Mouse (Mus musculus): Measurements from ENCODE around the gene Sorbs1.

The Sorbs1 gene

GRCm38 (mm10) chr19:40512500-40513421 lies 818 bp downstream of the Sorbs1 start:
- no peak for DNase-seq (ENCODE audit: low spot score)

DNA sequence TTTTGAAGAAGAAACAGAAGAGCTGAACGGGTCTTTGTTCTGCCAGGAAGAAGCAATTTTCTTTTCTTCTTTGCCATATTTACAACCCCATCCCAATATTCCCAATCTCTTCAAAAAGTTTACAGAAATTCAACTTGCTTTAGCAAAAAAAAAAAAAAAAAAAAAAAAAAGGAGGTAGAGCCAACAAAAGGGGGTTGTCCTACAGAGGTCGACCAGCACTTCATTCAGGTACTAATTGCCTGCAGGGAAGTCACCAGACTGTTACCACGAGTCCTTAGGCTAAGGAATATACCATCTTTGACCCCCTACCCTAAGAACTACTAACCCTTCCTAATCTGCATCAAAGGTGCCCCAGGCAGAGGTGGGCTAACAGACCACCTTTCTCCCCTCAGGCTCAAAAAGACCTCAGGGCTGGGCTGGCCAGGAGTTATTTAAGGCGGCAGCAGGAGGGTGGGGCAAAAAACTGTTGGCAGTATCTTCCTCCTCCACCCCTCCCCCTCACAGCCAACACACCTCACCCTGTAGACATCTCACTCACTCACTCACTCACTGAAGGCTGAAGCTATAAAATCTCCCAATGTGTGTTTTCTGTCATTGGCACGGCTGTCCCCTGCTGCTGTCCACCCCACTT lies 1.8 kb downstream of the Sorbs1 start:
- DNase-seq (ENCODE audit: low spot score): peak; percentile 46

DNA sequence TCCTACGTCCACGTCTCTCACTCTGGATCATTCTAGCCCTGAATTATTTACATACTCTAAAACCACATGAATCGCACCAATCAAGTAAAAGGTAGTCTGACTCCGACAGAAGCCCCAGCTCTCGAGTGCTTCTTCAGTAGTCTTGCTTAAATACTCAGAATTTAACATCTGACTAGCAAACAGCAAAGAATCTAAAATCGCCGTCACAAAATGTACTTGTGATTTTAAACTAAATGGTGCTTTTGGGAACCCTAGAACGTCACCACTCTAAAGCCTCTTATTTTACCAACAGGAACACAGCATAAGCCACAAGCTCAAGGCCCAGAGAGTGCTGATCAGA lies 2.5 kb downstream of the Sorbs1 start:
- DNase-seq (ENCODE audit: low spot score): no peak

GRCm38 (mm10) chr19:40510387-40511099 lies 3.0 kb downstream of the Sorbs1 start:
- no peak for DNase-seq (ENCODE audit: low spot score)

DNA sequence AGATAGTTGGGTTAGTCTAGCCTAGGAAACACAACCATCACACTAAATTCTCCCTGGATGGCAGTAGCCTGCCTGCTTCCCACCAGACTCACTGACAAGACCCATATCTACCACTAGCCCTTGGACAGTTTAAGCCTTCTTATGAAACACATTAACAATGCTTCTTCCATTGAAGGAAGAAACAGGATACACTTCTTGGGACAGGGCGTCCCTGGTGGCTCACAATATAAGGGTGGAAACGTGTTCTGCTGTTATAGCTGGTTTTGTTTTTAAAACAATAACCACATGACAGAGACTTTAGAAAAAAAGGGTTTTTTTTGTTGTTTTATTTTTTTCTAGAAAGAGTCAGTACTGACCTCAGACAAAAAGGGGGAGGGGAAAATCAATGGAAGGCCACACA lies 4.3 kb downstream of the Sorbs1 start:
- no peak for DNase-seq (ENCODE audit: low spot score)

DNA sequence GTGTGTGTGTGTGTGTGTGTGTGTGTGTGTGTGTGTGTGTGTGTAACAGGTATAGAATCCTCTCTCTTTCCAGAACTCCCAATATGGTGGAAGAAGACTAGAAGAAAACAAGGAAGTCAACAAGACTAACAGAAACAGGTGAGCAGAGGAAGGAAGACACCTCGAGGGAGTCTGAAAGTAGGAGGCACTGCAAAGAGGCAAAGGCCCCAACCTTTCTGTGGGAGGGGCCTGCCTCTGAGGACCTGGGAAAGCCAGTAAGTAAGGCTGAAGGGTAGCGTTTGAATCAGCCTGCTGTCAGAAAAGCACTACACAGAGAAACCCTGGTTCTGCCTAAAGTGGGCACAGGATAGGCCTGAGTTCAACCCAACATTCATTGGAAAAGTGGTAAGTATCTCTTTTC lies 4.7 kb downstream of the Sorbs1 start:
- no peak for DNase-seq (ENCODE audit: low spot score)

DNA sequence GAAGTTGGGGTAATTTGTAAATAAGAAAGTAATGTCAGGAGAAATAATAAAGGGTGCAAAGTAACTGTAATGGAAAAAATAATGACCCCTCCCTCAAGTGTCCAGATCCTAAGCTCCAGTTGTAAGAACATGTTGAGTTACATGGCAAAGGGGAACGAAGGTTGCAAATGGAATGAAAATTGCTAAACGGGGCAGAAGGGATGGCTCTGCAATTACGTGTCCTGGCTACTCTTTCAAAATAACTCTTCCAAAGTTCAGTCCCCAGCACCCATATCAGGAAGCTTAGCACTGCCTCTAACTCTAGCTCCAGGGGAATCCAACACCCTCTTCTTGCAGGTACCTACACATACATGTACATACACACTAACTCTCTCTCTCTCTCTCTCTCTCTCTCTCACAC lies 6.6 kb downstream of the Sorbs1 start:
- DNase-seq (ENCODE audit: low spot score): no peak

DNA sequence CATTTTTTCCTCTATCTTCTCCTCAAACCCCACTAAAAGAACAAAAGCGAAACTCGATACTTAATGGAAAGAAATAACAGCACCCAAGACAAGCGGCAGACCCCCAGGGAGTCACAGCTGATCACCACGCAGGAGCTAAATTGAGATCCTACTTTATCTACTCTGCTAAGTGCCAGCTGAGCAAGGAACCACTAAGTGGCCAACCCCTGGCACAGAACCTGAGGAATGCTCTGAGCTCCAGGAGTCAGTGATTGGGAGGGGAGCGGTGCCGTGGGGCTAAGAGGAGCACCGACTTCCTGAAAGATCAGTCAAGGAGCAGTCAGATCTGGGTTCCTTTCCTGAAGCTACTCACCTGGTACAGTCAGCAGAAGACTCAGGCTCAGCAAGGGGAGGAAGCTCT lies 9.2 kb downstream of the Sorbs1 start:
- DNase-seq (ENCODE audit: low spot score): no peak

DNA sequence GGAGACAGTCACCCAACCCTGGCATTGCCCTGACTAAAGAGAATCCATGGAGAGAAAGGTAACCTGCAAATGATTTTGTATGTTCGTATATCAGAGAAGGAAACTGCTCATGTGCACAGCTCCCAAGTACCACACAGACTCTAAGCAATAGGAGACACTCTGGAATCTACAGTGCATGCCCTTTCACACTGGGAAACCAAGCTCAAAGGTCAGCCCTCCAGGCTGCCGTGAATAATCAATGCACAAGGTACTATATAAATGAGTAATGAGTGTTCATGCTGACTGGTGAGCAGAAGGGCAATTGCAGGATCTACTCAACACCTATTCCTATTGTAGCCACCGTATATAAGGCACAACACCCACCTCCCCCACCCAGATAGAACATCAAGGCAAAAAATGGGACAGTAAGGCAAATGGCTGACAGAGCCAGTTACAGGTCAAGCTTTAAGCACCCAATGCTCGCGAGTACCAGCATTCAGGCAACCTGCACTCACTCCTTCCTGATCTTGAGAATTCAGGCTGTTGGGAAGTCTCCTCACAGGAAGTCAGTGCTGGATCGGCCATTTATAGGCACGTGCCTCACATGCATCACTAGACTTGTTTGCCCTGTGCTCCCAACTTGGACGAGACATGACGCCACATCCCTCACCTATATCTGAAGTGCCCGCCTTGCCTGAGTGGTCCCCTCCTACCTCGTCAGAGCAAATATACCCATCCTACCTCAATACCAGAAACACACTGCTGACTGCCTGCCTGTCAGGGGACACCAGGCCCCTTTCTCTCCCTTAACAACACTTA lies 13.4 kb downstream of the Sorbs1 start:
- DNase-seq (ENCODE audit: low spot score): no peak

DNA sequence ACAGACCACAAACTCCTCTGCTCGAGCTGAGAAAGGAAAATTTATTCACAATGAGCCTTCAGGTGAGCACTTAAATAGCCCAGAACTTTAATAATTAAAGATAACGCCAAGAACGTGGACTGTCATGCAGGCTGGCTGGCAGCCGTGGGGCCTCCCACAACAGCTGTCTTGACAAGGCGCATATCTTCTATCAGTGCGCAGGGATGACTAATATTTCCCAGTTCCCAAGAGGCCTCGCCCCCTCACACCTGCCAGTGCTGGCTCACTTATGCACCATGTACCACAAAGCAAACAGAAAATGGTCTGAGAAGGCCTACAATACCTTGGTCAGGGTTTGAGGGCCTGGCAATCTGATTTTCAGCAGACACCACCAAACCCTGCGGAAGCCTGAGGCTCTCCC lies 14.4 kb downstream of the Sorbs1 start:
- no peak for DNase-seq (ENCODE audit: low spot score)

DNA sequence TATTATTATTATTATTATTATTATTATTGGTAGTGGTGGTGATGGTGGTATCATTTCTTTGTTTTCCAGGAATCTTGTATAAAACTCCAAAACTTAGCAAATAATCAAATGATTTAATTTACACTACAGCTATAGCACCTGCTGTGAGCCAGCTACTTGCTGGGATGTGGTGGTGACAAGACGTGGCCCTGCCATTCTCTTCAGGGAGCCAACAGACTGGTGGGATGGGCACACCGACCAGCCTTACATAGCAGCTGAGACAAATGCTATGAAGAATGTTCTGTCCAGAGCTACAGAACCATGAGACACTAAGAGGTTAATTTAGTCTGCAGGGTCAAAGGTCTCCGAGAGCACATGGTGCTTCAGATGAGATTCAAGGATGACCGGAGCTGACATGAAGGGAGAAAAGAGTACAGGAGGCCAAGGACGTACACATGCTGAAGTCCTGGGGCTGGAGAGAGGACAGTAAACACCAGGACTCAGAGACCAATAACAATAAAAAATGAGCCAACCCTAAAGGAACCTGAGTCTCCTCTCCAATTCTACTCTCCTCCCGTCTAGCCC lies 15.3 kb downstream of the Sorbs1 start:
- DNase-seq (ENCODE audit: low spot score): no peak

DNA sequence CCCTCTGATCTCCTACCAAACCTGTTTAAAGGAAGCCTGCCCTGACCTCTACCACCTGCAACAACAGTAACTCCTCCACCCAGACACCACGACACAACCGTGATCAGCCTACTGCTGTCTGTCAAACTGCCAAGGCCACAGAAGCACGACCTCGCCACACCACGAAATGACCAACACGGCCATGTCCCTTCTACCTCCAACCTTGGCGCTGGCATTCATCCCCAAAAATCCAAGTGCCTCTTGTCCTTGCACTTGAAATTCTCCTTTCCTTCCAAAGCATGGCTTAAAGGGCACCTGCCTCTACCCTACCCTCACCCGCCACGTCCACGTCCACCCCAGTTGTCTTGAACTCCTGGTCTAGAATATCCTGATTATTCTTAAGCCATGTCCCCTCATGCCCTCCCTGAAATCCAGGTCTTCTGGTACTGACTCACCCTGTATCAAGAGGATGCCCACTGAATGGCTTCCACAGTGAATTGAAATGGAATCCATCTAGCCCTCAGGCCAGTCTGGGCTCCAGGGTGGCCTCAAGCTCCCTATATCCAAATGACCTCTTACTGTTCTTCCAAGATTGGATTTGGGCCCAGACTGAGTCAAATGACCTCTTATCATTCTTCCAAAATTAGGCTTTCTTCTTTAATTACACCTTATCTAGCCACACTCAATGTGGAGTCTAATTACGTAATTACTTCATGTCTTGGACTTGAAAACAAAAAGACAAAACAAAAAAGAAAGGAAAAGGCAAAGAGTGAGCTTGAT lies 16.9 kb downstream of the Sorbs1 start:
- DNase-seq (ENCODE audit: low spot score): no peak

GRCm38 (mm10) chr19:40496071-40496470 lies 17.5 kb downstream of the Sorbs1 start:
- no peak for DNase-seq (ENCODE audit: low spot score)

- DNase-seq (ENCODE audit: low spot score): peak; percentile 64
Observed at GRCm38 (mm10) chr19:40492902-40493301, 20.7 kb downstream of the Sorbs1 start.

DNA sequence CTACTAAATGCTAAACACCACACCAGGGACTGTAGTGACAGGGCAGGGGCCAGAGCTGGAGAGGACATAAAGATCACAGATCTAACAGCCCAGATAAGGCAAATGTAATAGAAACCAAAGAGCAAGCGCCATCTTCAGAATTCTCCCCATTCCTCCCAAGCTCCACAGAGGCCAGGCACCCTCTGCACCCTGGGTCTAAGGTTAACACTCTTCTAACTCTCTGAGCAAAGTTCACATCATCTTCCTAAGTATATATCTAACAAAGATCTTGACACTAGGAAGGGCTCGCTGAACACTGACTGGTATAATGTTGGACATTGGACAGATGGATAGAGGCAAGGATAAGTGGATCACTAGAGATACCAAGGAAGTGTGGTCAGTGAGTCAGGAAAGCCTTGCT lies 22.1 kb downstream of the Sorbs1 start:
- no peak for DNase-seq (ENCODE audit: low spot score)

DNA sequence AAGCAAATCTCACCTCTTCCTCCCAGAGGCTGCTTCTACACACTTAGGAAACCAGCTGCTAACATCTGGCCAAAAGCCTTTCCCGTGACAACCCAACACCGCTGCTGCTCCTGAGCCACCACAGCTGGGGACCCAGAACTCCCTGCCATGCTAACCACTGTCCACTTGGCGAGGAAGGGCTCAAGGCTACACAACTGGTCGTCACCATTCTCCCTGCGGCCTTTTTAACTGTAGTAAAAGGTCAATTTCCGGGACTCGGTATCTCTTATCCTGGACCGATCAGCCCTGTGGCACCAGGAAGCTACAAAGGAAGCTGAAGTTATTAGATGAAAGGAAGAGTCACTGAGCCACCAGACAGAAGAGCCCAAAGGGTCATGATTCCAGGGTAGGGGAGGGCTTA lies 22.8 kb downstream of the Sorbs1 start:
- no peak for DNase-seq (ENCODE audit: low spot score)

GRCm38 (mm10) chr19:40489633-40490032 lies 23.9 kb downstream of the Sorbs1 start:
- DNase-seq (ENCODE audit: low spot score): no peak

- peak; percentile 65 for DNase-seq (ENCODE audit: low spot score)
Observed at GRCm38 (mm10) chr19:40488853-40489454, 24.6 kb downstream of the Sorbs1 start.

DNA sequence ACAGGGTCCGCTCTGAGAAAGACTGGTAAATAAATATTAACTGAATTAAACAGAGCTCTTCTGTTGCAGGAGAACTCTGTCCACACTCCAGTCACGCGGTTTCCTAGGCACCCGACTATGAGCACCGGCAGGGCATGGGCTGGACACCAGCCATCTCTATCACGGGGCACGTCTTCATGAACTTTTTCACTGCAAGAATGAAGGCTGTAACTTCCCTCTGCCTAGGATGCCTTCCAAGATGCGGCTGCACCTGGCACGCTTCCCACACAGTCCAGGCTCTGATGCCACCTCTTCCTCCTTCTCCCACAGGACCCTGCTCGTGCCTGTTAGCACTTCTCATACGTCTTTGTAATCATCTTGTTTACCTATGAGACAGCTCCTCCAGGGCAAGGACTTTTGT lies 26.0 kb downstream of the Sorbs1 start:
- DNase-seq (ENCODE audit: low spot score): peak; percentile 70

GRCm38 (mm10) chr19:40481115-40481514 lies 32.5 kb downstream of the Sorbs1 start:
- no peak for DNase-seq (ENCODE audit: low spot score)

DNA sequence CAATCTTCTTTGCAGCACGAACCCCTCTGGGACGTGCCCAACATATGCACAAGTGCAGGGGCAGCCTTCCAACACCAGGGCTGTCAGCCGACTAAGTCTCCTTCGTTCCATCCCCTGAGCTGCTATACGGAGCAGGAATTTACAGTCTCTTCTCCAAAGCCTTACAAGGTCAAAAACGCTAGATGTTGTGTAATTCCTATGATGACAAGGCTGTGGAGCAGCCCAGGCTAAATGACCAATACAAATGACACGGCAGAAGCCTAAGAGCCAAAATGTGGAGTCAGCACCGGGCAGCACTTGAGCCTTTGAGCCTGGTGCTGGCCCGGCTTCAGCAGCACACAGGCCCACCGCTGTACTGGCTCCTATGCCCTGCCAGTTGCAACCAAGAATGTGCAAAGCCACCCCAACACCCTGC lies 35.4 kb downstream of the Sorbs1 start:
- peak; percentile 55 for DNase-seq (ENCODE audit: low spot score)

All from lung, postnatal 25 days (tissue).